Mouse (Mus musculus) megakaryocyte, embryonic 14.5 days (primary cell): ENCODE results near the gene Sox4. TPM values are rescaled to one million over a fixed set of nuclear protein-coding genes. Genes with fewer than 3 reads are reported as not detected.

ENCODE experiments used
- H3K27me3 ChIP-seq: replicated peaks from 2 replicates; pipeline ENCODE3; 2012; ENCODE audit warnings: inconsistent platforms
- H3K36me3 ChIP-seq: replicated peaks from 2 replicates; pipeline ENCODE3; 2012; ENCODE audit warnings: low read length, inconsistent platforms, mixed read lengths
- H3K4me1 ChIP-seq: 2 replicates; pipeline ENCODE4 v1.6.1; 2012; ENCODE audit warnings: inconsistent platforms
- H3K4me3 ChIP-seq: replicated peaks from 2 replicates; pipeline ENCODE3; 2012; ENCODE audit warnings: moderate library complexity, mild to moderate bottlenecking, inconsistent platforms
- H3K9me3 ChIP-seq: 2 replicates; pipeline ENCODE4 v1.6.1; 2012; ENCODE audit warnings: inconsistent platforms
- FLI1 ChIP-seq: IDR thresholded peaks from 2 replicates; pipeline ENCODE4 v1.6.1; 2012; ENCODE audit warnings: low read length, inconsistent platforms, mixed read lengths
- GATA1 ChIP-seq: IDR thresholded peaks from 3 replicates; pipeline ENCODE4 v1.6.1; 2012; ENCODE audit warnings: mixed read lengths, low read length, inconsistent platforms, borderline replicate concordance
- polyA plus RNA-seq: library from polyadenylated mRNA; stranded (reverse); fragments of >175 nt; gene quantifications from 2 replicates; pipeline ENCODE4 v1.2.3, GENCODE M21; 2012; ENCODE audit warnings: low replicate concordance; ENCODE audit not compliant: insufficient read depth

The Sox4 gene
- polyA plus RNA-seq, 1 experiment, result 21.8 TPM

DNA sequence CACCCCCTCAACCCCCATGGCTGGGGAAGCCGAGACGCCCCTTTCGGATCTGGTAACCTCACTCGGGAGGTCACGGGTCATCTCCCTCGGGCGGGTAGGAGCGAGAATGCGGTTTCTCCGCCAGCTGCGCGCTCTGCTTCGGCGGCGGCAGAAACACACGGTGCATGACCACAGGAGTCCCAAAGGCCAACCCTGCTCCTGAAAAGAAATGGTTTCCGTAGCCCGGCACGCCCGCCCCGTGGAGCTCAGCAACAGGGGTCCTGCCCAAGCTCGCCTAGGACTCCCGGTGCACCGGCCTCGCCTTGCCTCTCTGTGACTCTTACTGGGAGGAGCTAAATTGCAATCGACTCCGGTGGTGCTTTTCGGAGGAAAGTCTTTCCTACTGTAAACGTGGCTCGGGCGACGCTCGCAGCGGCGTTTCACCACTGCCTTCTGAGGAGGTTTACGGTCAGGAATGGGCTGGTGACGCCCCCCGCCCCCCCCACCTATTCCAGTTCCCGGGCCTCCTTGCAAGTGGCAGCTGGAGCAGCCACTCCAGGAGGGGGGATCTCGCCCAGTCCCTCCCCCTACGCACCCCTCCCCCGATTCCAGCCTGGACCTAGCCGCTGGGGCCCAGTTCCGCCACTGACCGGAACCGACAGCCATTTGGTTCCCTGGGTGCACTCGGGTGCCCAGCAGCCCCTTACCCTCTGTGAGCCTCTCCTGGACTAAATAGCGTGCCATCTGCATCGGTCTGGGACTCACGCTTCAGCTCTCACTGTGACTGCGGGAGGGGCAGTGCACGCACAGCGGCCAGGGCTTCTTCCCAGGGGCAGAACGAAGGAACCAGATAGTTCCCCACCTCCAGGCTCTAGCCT lies 4.9 kb upstream of the Sox4 start:
- H3K9me3 ChIP-seq, result peaks cover 18% of the 10 kb centered on the region
- H3K36me3 ChIP-seq, result no peaks in the 10 kb centered on the region
- H3K4me1 ChIP-seq, result peaks cover 32% of the 10 kb centered on the region
- peaks cover 39% of the 10 kb centered on the region for H3K27me3 ChIP-seq
- peak overlapping the region; percentile 95 for H3K4me3 ChIP-seq
- TF ChIP-seq GATA1 (no peak), FLI1 (no peak)

DNA sequence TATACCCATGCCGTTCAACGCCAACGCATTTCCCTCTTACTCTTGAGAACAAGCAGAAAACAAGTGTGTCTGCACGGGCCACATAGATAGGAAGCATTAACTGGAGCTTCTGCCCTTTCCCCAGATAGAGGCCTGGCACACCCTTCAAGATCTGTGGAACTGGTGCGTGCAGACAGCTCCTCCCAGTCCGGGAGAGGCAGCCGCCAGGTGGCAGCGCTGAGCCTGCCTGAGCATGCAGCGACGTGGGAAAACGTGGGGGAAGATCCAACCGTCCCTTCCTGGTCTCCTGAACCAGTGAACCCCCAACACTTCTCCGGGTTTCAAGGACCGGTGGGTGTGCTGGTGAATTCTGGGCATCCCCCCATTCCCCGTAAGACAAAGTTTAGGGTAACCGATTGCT lies 4.3 kb upstream of the Sox4 start:
- TF ChIP-seq FLI1, result no peak
- no peak for TF ChIP-seq GATA1
- H3K9me3 ChIP-seq, result peaks cover 18% of the 10 kb centered on the region
- peaks cover 46% of the 10 kb centered on the region for H3K27me3 ChIP-seq
- H3K36me3 ChIP-seq, result no peaks in the 10 kb centered on the region
- H3K4me3 ChIP-seq, result peak overlapping the region; percentile 95
- peaks cover 38% of the 10 kb centered on the region for H3K4me1 ChIP-seq

DNA sequence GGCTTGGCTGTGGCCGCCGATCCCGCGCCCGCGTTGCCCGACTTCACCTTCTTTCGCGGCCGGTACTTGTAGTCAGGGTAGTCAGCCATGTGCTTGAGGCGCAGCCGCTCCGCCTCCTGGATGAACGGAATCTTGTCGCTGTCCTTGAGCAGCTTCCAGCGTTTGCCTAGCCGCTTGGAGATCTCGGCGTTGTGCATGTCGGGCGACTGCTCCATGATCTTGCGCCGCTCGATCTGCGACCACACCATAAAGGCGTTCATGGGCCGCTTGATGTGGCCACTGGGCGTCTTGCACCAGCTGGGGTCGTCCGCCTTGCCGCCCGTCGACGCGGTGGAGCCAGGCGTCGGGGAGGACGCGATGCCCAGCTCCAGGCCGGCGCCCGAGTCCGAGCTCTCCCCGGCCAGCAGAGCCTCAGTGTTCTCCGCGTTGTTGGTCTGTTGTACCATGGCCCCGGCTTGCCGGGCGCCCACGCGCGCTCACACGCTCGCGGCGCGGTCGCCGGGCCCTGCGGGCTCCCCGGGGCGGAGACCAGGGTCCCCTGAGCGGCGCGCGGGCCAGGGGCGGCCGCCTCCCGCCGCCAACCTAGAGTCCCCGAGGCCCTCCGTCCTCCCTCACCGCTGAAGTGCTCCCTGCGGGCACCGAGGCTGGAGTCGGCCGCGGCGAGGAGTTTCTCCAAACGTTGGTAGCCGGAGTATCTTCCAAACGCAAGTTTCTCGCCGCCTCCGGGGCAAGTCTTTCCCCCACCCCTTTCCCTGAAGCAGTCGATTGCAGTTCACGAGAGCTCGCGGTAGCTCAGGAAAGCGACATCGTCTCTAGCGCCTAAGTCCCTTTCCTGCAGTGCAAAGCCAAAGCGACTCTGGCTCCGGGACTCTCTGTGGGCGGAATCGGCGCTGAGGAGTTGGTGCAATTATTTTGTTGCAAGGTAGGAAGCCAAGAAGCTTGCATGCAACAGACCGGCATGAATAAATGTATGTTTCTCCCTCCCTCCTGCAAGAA lies 639 bp downstream of the Sox4 start:
- TF ChIP-seq GATA1 (no peak), FLI1 (no peak)
- Histone ChIP-seq H3K9me3 (no peaks in the 10 kb centered on the region), H3K4me3 (peak overlapping the region; percentile 92), H3K27me3 (peaks cover 48% of the 10 kb centered on the region), H3K36me3 (no peaks in the 10 kb centered on the region), H3K4me1 (peaks cover 49% of the 10 kb centered on the region)

DNA sequence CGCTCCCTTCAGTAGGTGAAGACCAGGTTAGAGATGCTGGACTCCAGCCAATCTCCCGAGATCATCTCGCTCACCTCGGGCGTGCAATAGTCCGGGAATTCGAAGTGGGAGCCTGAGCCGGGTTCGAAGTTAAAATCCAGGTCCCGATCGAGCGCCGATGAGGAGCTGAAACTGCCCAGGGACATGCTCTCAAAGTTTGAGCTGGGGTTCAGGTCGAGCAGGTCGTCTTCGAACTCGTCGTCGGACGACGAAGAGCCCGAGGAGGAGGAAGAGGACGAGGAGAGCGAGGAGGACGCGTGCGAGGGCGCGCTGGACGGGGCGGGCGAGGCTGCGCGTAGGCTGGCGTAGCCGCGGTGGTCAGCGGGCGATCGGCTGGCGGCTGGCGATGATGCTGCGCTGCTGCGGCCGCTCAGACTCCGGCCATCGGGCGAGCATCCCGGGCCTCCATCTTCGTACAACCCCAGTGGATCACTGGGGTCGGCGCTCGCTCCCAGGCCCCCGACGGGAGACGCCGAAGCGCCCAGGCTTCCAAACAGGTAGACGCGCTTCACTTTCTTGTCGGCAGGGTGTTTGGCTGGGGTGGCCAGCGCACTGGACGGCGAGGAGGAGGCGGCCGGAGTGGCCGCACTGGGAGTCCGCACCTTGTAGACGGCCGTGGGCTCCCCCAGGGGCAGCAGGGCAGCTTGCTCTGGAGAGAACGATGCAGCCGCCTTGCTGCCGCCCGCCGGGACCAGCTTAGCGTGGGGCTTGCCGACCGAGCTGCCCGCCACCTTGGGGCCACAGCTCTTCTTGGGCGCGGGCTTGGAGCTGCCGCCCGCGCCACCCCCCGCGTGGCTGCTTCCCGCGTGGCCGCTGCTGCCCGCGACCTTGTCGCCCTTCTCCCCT lies 1.6 kb downstream of the Sox4 start:
- H3K36me3 ChIP-seq, result no peaks in the 10 kb centered on the region
- H3K4me3 ChIP-seq, result peak overlapping the region; percentile 92
- peaks cover 43% of the 10 kb centered on the region for H3K4me1 ChIP-seq
- no peaks in the 10 kb centered on the region for H3K9me3 ChIP-seq
- TF ChIP-seq GATA1, result no peak
- TF ChIP-seq FLI1, result no peak
- peaks cover 48% of the 10 kb centered on the region for H3K27me3 ChIP-seq

DNA sequence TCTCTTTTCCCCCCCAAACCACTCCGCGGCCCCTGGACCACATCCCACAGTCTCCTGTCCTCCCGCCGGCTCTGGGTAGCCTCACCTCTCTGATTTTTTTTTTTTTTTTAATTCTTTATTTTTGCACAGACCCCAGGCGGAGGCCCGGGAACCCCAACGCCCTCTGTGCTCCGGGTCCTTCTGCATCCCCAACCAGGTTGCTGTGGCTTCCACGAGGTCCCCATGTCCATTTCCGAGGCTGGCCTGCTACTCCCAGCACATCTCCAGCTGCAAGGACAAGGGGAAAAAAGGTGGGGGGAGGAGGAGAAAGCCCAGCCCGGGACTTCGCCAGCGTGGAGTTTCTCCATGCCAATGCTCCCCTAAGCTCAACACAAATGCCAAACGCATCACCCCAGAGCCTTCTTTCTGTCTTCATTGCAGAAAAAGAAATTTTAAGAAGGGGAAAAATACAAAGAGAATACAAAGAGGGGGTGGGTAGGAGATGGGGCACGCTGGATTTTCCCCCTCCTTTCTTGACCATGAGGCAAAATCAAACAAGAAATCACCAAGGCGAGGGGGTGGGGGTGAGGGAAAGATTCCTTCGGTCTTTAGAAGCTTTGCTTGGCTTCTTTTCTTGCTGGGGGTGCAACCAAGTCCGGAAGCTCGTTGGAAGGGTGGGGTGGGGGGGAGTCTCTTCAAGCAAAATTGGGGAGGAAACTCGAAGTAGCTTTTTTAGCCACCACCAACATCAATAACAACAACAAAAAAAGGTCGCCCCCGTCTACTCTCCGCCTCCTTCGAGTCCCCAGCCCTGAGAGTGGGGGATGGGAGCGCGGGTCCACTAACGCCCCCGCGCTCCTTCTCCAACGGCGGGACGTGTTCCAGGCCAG lies 2.7 kb downstream of the Sox4 start:
- Histone ChIP-seq H3K27me3 (peaks cover 46% of the 10 kb centered on the region), H3K4me3 (peak overlapping the region; percentile 88), H3K4me1 (peaks cover 52% of the 10 kb centered on the region), H3K9me3 (no peaks in the 10 kb centered on the region), H3K36me3 (no peaks in the 10 kb centered on the region)
- no peak for TF ChIP-seq FLI1
- no peak for TF ChIP-seq GATA1

DNA sequence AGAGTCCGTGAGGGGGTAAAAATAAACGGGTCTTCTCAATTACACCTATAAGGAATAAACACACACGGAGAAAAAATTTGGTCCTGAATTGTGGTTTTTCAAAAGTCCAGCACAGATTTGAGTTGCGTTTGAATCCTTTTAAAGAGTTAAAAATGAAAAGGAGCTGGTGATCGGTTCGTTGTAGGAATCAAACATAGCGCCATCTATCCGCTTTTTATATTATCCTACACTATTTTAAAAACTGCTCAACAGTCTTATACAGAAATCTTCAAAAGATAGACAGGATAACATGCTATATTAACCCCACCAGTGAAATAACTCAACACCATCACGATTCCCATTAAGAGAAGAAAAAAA lies 3.3 kb downstream of the Sox4 start:
- TF ChIP-seq FLI1 (no peak), GATA1 (no peak)
- no peaks in the 10 kb centered on the region for H3K36me3 ChIP-seq
- H3K27me3 ChIP-seq, result peaks cover 44% of the 10 kb centered on the region
- peak overlapping the region; percentile 88 for H3K4me3 ChIP-seq
- peaks cover 58% of the 10 kb centered on the region for H3K4me1 ChIP-seq
- H3K9me3 ChIP-seq, result no peaks in the 10 kb centered on the region

DNA sequence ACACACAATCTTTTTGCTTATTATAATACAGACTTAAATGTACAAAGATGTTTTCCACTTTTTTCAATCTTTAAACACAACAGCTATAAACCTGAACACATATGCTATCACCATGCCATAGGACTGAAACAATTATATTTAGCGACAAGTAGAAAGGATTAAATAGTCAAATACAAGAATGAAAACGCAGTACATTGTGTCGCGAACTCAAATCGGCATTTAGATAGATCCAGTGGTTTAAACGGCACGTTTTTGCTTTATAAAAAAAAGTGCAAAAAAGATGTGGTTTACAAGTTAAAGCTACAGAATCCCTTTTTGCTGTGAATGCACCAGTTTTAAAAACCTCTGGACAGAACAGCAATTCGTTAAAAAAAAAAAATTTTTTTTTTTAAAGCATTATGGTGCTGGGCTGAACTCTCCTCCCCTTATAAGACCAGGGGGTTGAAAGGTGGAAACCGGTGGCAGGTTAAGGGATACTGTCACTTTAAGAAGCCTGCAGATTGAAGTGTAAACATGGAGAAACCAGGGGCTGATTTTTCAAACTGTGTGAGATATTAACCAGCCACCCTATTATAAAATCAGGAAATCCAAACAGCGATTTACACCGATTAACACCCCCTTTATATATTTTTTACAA lies 4.1 kb downstream of the Sox4 start:
- Histone ChIP-seq H3K27me3 (peaks cover 38% of the 10 kb centered on the region), H3K4me1 (peaks cover 65% of the 10 kb centered on the region), H3K36me3 (no peaks in the 10 kb centered on the region), H3K9me3 (no peaks in the 10 kb centered on the region), H3K4me3 (peak overlapping the region; percentile 35)
- TF ChIP-seq GATA1, result no peak

DNA sequence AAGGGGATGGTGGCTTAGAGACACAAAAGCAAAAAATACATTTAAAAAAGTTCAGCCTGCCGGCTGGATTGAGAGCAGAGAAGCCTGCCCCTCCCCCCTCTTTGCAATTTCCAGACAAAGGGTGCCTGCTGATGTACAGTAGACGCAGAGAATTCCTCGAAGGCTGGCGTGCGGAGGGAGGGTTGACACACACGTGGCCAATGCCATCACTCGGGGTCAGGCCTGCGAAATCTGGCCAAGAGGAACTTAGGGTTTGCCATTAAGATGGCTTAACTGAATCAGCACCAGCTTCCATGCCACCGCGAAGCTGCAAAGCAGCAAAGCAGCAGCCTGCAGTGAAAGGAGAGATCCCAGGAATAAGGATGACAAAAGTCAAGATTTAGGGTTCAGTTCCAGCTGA lies 5.0 kb downstream of the Sox4 start:
- Histone ChIP-seq H3K27me3 (peaks cover 34% of the 10 kb centered on the region), H3K4me3 (peak overlapping the region; percentile 10), H3K4me1 (peaks cover 67% of the 10 kb centered on the region), H3K36me3 (no peaks in the 10 kb centered on the region), H3K9me3 (no peaks in the 10 kb centered on the region)
- TF ChIP-seq GATA1, result no peak
- TF ChIP-seq FLI1, result no peak
